Mouse (Mus musculus) embryo, embryonic 9.5 days (tissue): Measurements from ENCODE around the gene Rab8b.

Source experiments
- DNase-seq: peaks from one replicate; pipeline ENCODE4 v3.0.0-alpha.2; 2017; ENCODE audit errors: extremely low spot score

Gene Rab8b

DNA sequence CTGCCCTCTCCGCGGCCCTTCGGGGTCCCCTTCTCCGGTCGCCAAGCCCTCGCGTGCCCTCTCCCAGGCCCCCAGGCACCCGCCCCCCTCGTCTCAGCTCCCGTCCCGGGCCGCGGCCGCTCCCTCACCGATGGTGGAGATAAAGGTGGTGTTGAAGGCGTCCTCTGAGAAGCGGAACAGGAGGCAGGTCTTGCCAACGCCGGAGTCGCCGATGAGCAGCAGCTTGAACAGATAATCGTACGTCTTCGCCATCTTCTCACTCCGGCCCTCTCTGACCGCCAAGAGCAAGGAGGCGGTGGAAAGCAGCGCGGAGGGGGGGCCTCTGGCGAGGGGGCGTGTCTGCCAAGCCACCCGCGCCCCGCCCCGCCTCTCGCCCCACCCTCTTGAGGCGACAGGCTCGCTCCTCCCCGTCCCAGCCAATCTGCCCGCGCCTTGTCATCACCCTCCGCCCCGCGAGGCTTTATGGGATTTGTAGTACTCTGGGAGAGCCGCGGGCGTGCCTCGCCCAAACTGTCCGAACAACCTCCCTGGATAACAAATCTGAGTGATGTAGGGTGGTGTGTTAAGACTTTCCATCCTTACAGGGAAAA is at the start of gene Rab8b:
Gene Rab8b (minus strand): TSS at position 306 of the 590 bp plus-strand sequence.
- peak; percentile 99 for DNase-seq

- no peak for DNase-seq
Measured at GRCm38 (mm10) chr9:66967492-66967891, 48.0 kb upstream of the Rab8b start.

DNA sequence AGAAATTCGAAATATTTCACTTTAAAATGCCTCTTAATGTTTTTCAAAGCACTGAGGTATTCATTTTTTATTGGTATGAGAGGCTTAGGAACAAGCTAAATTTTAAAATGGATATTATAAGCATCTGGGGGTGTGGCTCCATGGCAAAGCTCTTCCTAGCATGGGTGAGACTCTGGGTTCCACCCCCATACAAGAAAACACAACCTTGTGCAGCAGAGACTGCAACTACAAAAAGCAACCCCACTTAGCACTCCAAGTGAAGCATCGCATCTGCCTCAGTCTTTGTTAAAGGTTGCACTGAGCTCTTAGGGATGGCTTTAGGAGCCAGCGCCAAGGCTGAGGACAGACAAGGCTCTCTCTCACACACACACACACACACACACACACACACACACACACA is 42.0 kb upstream of the Rab8b start:
- no peak for DNase-seq

- no peak for DNase-seq
Measured at GRCm38 (mm10) chr9:66957451-66957850, 38.0 kb upstream of the Rab8b start.

DNA sequence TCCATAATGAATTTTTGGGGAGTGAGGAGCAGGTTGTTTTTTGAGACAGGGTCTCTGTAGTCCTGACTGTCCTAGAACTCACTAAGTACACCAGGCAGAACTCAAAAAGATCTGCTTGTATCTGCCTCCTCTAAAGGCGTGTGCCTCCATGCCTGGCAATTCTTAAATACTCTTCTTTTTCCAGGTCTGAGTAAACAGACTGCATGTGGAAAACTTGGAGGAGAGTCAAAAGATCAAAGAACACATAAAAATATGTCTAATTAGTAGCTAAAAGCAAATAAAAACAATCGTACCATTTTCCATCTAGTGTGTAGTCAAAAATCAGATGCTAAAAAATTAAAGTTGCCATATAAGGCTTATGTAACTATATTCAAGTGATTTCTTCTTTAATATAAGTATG is 33.4 kb upstream of the Rab8b start:
- DNase-seq, result no peak

GRCm38 (mm10) chr9:66952321-66952720 is 32.8 kb upstream of the Rab8b start:
- no peak for DNase-seq

DNA sequence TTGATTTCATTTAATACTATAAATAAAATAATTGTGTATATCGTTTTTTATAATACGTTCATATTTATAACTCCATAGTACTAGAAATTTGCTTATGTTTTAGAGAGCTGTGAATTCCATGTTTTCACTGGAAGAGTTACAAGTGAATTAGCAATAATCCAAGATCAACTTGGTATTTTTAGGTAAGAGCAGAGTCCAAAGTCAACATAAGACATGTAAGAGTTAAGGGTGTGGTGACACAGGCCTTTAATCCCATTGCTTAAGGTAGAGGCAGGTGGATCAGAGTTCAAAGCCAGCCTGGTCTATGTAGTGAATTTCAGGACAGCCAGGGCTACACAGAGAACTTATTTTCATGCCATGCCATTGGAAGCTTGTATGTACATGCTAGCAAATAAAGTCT is 29.0 kb upstream of the Rab8b start:
- DNase-seq, result no peak

- DNase-seq, result peak; percentile 98
Measured at GRCm38 (mm10) chr9:66945647-66946641, 26.5 kb upstream of the Rab8b start, which contains the start of gene Rps27l. Gene Rps27l, plus strand, starts transcription at chr9:66946086.

GRCm38 (mm10) chr9:66945161-66945560 is 25.7 kb upstream of the Rab8b start:
- DNase-seq, result no peak

DNA sequence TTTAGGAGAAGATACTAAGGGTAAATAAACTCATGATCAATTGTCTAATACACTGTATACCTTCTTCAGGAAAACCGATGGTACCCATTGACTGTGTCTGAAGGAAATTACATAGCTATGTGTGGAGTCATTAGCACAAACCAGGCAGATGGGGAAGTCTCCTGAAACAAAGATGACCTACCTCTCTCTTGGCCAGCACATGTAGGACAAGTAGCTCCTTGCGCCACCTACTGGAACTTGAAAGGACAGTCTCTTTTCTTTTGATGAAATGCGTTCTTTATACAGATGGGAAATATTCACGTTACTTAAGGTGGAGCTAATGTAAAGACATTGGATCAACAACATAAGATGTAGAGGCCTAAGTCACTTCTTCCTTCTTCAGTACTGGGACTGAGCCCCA is 19.3 kb upstream of the Rab8b start:
- DNase-seq, result peak; percentile 58

- no peak for DNase-seq
Measured at GRCm38 (mm10) chr9:66937507-66937906, 18.0 kb upstream of the Rab8b start.

- DNase-seq, result peak; percentile 14
Measured at GRCm38 (mm10) chr9:66933869-66934808, 14.7 kb upstream of the Rab8b start.

DNA sequence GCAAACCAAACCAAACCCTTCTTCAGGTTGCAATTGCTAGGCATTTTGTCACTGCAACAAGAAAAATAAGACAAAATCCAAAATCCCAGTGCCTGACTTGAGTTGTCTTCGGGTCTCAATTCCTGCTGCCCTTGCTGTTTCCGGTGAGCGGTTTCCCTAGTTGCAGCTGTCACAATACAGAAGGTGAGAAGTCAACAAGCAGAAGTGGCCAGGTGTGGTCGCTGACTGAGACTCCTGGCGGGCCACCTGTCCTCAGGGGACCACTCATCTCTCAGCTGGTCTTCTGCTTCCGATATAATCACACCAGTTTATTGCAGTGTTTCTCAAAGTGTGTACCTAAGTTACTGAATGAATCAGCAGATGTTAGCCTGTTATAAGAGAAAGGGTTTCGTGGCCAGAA is 10.9 kb upstream of the Rab8b start:
- no peak for DNase-seq

DNA sequence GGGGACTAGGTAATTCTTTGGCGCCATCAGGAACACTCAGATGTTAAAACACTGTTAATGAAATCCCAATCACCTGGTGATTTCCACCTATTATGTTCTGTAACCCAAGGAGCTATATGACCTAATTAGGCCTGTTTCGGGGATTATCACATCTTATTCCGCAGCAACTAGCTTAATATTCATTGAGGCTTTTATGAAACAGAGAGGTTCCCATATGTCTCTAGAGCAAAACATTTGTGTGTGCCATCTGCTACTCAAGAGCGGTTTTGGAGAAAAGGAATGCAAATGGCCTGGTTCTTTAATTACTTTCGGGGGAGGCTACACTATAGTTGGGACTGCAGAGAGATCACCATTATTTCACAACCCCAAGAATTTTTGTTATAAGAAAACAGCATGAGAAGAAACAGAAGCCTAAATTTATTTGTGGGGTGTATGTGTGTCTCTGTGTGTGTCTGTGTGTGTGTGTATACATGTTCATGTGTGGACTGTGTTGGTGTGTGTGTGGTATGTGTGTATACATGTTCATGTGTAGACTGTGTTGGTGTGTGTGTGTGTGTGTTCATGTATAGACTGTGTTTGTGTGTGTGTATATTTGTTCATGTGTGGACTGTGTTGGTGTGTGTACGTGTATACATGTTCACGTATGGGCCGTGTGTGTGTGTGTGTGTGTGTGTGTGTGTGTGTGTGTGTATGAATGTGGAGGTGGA is 8.4 kb upstream of the Rab8b start:
- no peak for DNase-seq

GRCm38 (mm10) chr9:66925853-66926252 is 6.4 kb upstream of the Rab8b start:
- no peak for DNase-seq

DNA sequence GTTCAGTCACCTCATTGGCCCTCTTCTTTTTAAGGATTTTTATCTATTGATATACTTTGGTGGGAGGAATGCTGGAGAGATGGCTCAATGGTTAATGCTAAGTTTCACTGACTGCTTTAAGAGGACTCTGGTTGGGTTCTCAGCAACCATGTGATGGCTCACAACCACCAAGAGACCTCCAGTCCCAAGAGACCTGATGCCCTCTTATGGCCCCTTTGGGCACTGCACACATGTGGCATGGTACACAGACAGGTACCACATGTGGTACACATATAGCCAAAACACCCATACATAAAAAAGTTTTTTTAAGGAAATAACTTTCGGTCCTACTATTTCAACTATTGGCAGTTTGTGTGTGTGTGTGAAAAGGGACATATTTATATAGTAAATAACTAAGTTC is 2.6 kb upstream of the Rab8b start:
- DNase-seq, result no peak

DNA sequence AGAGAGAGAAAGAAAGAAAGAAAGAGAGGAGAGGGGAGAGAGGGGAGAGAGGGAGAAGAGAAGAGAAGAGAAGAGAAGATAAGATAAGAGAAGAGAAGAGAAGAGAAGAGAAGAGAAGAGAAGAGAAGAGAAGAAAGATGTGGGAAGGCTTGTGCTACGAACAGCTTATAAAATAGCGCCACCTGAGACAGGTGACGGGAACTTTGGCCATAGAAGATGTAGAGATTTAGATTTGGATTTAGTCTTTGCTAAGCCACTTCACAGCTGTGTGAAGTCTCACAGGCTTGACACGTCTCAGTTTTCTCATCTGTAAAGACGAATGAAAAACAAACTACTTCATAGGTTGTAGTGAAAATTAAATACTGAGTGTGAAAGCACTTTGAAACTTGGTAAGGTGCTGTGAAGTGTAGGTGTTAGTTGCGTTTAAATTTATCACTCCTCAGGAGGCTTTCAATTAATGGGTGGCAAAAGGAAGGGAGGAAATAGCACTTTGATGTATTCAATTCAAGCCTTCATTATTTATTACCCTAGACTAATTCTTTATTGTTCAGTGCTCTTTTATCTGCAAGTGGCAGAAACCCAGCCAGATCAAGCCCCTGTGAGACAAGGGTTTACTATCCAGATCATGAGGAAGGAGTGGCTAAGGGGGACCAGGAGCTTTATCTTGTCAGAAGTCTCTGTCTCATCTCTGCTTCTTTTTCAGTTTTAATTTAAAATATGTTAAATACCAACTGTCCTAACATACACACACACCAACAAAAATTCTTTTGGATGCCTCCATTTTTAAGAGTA is 1.2 kb upstream of the Rab8b start:
- DNase-seq, result no peak

GRCm38 (mm10) chr9:66919981-66920380 is 494 bp upstream of the Rab8b start:
- no peak for DNase-seq

DNA sequence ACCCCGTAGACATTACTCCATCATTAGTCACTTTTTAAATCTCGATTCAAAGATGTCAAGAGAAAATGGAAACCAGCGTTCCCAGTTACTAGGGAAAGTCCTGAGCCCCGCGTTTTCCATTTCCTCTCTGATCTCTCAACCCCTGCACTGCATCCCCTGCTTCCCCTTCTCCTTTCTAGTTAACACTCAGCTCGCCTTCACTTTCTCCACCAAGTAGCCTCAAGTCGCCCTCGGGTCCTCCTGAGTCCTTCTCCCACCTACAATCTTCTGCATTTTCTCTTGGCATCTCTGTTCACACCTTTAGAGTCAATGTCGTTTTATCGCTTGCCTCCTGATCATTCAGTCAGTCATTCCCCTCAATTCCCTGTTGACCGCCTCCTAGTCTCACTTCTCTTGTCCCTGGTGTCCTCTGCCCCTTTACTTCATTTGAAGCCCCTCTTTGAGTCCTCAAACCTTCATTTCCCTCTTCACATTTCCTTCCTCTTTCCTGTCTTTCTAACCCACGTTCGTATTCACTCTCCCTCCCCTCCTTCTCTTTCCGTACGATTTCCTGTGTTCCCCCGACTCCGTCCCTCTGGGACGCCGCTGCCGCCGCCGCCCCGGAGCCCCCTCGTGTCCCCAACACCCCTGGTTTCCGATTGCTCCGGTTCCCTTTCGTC is 686 bp downstream of the Rab8b start:
- DNase-seq, result no peak

- DNase-seq, result no peak
Measured at GRCm38 (mm10) chr9:66917892-66918255, 1.6 kb downstream of the Rab8b start.
